Mouse (Mus musculus) hindbrain, embryonic 15.5 days (tissue): ENCODE data around the gene Ticrr. TPM values are rescaled to one million over a fixed set of nuclear protein-coding genes. Genes with fewer than 3 reads are reported as not detected.

Experiments used
- ATAC-seq: fragments of 200-750 bp; cut with Nextera tagmentation; 2 replicates; pipeline ENCODE4 v1.8.0; 2017; ENCODE audit warnings: low read depth, moderate number of reproducible peaks, moderate TSS enrichment; ENCODE audit not compliant: low FRiP score
- H3K27ac ChIP-seq: fragments of 300-500 bp; sonication (generic); replicated peaks from 2 replicates; pipeline ENCODE4 v1.5.1; 2015; ENCODE audit warnings: mild to moderate bottlenecking, inconsistent platforms
- H3K27me3 ChIP-seq: fragments of 300-500 bp; sonication (generic); 2 replicates; pipeline ENCODE4 v1.6.1; 2015; ENCODE audit warnings: control low read depth, inconsistent platforms
- H3K36me3 ChIP-seq: fragments of 300-500 bp; sonication (generic); 2 replicates; pipeline ENCODE4 v1.6.1; 2015; ENCODE audit warnings: control low read depth, inconsistent platforms
- H3K4me1 ChIP-seq: fragments of 300-500 bp; sonication (generic); replicated peaks from 2 replicates; pipeline ENCODE4 v1.6.1; 2015; ENCODE audit warnings: control low read depth, inconsistent platforms
- H3K4me2 ChIP-seq: fragments of 300-500 bp; sonication (generic); 2 replicates; pipeline ENCODE4 v1.6.1; 2015; ENCODE audit warnings: moderate library complexity, mild to moderate bottlenecking, inconsistent platforms
- H3K4me3 ChIP-seq: fragments of 300-500 bp; sonication (generic); 2 replicates; pipeline ENCODE4 v1.5.1; 2015; ENCODE audit warnings: mild to moderate bottlenecking, inconsistent platforms
- H3K9ac ChIP-seq: fragments of 300-500 bp; sonication (generic); 2 replicates; pipeline ENCODE4 v1.6.1; 2015; ENCODE audit warnings: inconsistent platforms
- H3K9me3 ChIP-seq: fragments of 300-500 bp; sonication (generic); 2 replicates; pipeline ENCODE4 v1.6.1; 2016; ENCODE audit warnings: control low read depth, inconsistent platforms
- WGBS: fragments of 180-500 bp; shearing (Covaris S2); methylation state at CpG from one replicate; pipeline ENCODE4 v1.1.7; 2015; 5-methylcytosine and 5-hydroxymethylcytosine counted together
- polyA plus RNA-seq: library from polyadenylated mRNA; unstranded; fragments of >200 nt; fragmentation: Nextera tagmentation; extraction: Ambion mirVana; gene quantifications from 2 replicates; pipeline ENCODE4 v1.2.1, GENCODE M21; 2015

Ticrr gene
- polyA plus RNA-seq, 1 experiment from 2014 or later, result 2.5 TPM

GRCm38 (mm10) chr7:79705210-79705609 lies 45.2 kb downstream of the Ticrr start:
- Histone ChIP-seq H3K4me2 (no peak overlapping the region), H3K4me1 (peaks cover 6% of the 10 kb centered on the region), H3K27me3 (0 out of 2 replicates have a peak, but pooled peaks cover 4% of the 10 kb centered on the region), H3K36me3 (no peaks in the 10 kb centered on the region), H3K27ac (no peak overlapping the region), H3K9me3 (no peaks in the 10 kb centered on the region), H3K4me3 (no peak overlapping the region), H3K9ac (no peak overlapping the region)
- no peak for ATAC-seq
- WGBS, result 91% methylated on average over 5 of the region's 5 CpGs

- Histone ChIP-seq H3K27ac (peak overlapping the region; percentile 43), H3K9me3 (no peaks in the 10 kb centered on the region), H3K4me3 (peak overlapping the region; percentile 46), H3K4me1 (peaks cover 22% of the 10 kb centered on the region), H3K4me2 (peak overlapping the region; percentile 56), H3K9ac (peak overlapping the region; percentile 33), H3K27me3 (0 out of 2 replicates have a peak, but pooled peaks cover 4% of the 10 kb centered on the region), H3K36me3 (no peaks in the 10 kb centered on the region)
- ATAC-seq, result peak; percentile 91
- WGBS, result 2% methylated on average over 55 of the region's 55 CpGs
Observed at GRCm38 (mm10) chr7:79710130-79710607, 50.2 kb downstream of the Ticrr start.

GRCm38 (mm10) chr7:79710831-79711230 lies 50.8 kb downstream of the Ticrr start:
- 0 out of 2 replicates have a peak, but pooled peaks cover 8% of the 10 kb centered on the region for H3K27me3 ChIP-seq
- H3K9ac ChIP-seq, result peak overlapping the region; percentile 33
- H3K27ac ChIP-seq, result peak overlapping the region; percentile 43; the same call in 1 of the 2 replicates
- peaks cover 28% of the 10 kb centered on the region for H3K4me1 ChIP-seq
- H3K4me2 ChIP-seq, result peak overlapping the region; percentile 56
- ATAC-seq, result 0 out of 2 replicates have a peak, but pooled peaks have one; percentile 4
- no peaks in the 10 kb centered on the region for H3K9me3 ChIP-seq
- no peaks in the 10 kb centered on the region for H3K36me3 ChIP-seq
- peak overlapping the region; percentile 46 for H3K4me3 ChIP-seq
- WGBS, result 34% methylated on average over 17 of the region's 17 CpGs

- Histone ChIP-seq H3K36me3 (no peaks in the 10 kb centered on the region), H3K27me3 (0 out of 2 replicates have a peak, but pooled peaks cover 8% of the 10 kb centered on the region), H3K4me3 (peak within 1 kb of the TSS; percentile 54), H3K27ac (0 out of 2 replicates have a peak within 1 kb of the TSS, but pooled peaks have one; percentile 9), H3K9ac (peak within 1 kb of the TSS; percentile 42), H3K9me3 (no peaks in the 10 kb centered on the region), H3K4me1 (peaks cover 23% of the 10 kb centered on the region), H3K4me2 (peak within 1 kb of the TSS; percentile 88)
- peak; percentile 77 for ATAC-seq
- WGBS, result under 1% methylated on average over 52 of the region's 55 CpGs
Observed at GRCm38 (mm10) chr7:79715187-79715981, 55.4 kb downstream of the Ticrr start, which contains the start of gene Kif7. Kif7 (minus strand) TSS chr7:79715720.

GRCm38 (mm10) chr7:79721386-79721977 lies 61.5 kb downstream of the Ticrr start:
- Histone ChIP-seq H3K9me3 (no peaks in the 10 kb centered on the region), H3K36me3 (no peaks in the 10 kb centered on the region), H3K4me3 (peak overlapping the region; percentile 71), H3K9ac (peak overlapping the region; percentile 83), H3K27ac (peak overlapping the region; percentile 59), H3K4me2 (peak overlapping the region; percentile 97), H3K27me3 (peaks cover 10% of the 10 kb centered on the region; the same call in 1 of the 2 replicates), H3K4me1 (peaks cover 13% of the 10 kb centered on the region)
- peak; percentile 84 for ATAC-seq
- under 1% methylated on average over 48 of the region's 48 CpGs for WGBS

- no peaks in the 10 kb centered on the region for H3K4me1 ChIP-seq
- no peak overlapping the region for H3K4me3 ChIP-seq
- H3K9me3 ChIP-seq, result no peaks in the 10 kb centered on the region
- no peak overlapping the region for H3K9ac ChIP-seq
- no peak overlapping the region for H3K27ac ChIP-seq
- H3K27me3 ChIP-seq, result peaks cover 7% of the 10 kb centered on the region; the same call in 1 of the 2 replicates
- ATAC-seq, result no peak
- no peak overlapping the region for H3K4me2 ChIP-seq
- no peaks in the 10 kb centered on the region for H3K36me3 ChIP-seq
- 14% methylated on average over 2 of the region's 2 CpGs for WGBS
Observed at GRCm38 (mm10) chr7:79727091-79727490, 67.1 kb downstream of the Ticrr start.

- no peaks in the 10 kb centered on the region for H3K9me3 ChIP-seq
- no peak overlapping the region for H3K9ac ChIP-seq
- ATAC-seq, result no peak
- H3K27me3 ChIP-seq, result peaks cover 2% of the 10 kb centered on the region; the same call in 1 of the 2 replicates
- no peak overlapping the region for H3K4me3 ChIP-seq
- 28% methylated on average over 6 of the region's 6 CpGs for WGBS
- no peak overlapping the region for H3K27ac ChIP-seq
- no peaks in the 10 kb centered on the region for H3K4me1 ChIP-seq
- no peak overlapping the region for H3K4me2 ChIP-seq
- H3K36me3 ChIP-seq, result no peaks in the 10 kb centered on the region
Observed at GRCm38 (mm10) chr7:79728219-79728618, 68.2 kb downstream of the Ticrr start.

GRCm38 (mm10) chr7:79729169-79729568 lies 69.2 kb downstream of the Ticrr start:
- H3K9ac ChIP-seq, result no peak overlapping the region
- 5% methylated on average over 8 of the region's 8 CpGs for WGBS
- no peak overlapping the region for H3K4me3 ChIP-seq
- ATAC-seq, result no peak
- H3K4me2 ChIP-seq, result no peak overlapping the region
- H3K9me3 ChIP-seq, result no peaks in the 10 kb centered on the region
- H3K27me3 ChIP-seq, result no peaks in the 10 kb centered on the region
- H3K27ac ChIP-seq, result no peak overlapping the region
- H3K4me1 ChIP-seq, result no peaks in the 10 kb centered on the region
- no peaks in the 10 kb centered on the region for H3K36me3 ChIP-seq

GRCm38 (mm10) chr7:79729743-79730370 lies 69.9 kb downstream of the Ticrr start:
- no peak for ATAC-seq
- Histone ChIP-seq H3K27me3 (no peaks in the 10 kb centered on the region), H3K9ac (no peak overlapping the region), H3K4me1 (no peaks in the 10 kb centered on the region), H3K4me2 (no peak overlapping the region), H3K27ac (no peak overlapping the region), H3K9me3 (no peaks in the 10 kb centered on the region), H3K36me3 (no peaks in the 10 kb centered on the region), H3K4me3 (no peak overlapping the region)
- 67% methylated on average over 11 of the region's 11 CpGs for WGBS

- no peak overlapping the region for H3K27ac ChIP-seq
- H3K4me2 ChIP-seq, result no peak overlapping the region
- H3K9me3 ChIP-seq, result no peaks in the 10 kb centered on the region
- no peaks in the 10 kb centered on the region for H3K27me3 ChIP-seq
- H3K4me3 ChIP-seq, result no peak overlapping the region
- ATAC-seq, result no peak
- H3K9ac ChIP-seq, result no peak overlapping the region
- H3K4me1 ChIP-seq, result no peaks in the 10 kb centered on the region
- no peaks in the 10 kb centered on the region for H3K36me3 ChIP-seq
- 77% methylated on average over 13 of the region's 13 CpGs for WGBS
Observed at GRCm38 (mm10) chr7:79731438-79731837, 71.4 kb downstream of the Ticrr start.

- H3K27ac ChIP-seq, result no peak within 1 kb of the TSS
- no peak within 1 kb of the TSS for H3K4me2 ChIP-seq
- no peak within 1 kb of the TSS for H3K9ac ChIP-seq
- H3K4me3 ChIP-seq, result no peak within 1 kb of the TSS
- ATAC-seq, result no peak
- WGBS, result 72% methylated on average over 4 of the region's 4 CpGs
- no peaks in the 10 kb centered on the region for H3K27me3 ChIP-seq
- H3K4me1 ChIP-seq, result no peaks in the 10 kb centered on the region
- no peaks in the 10 kb centered on the region for H3K9me3 ChIP-seq
- H3K36me3 ChIP-seq, result no peaks in the 10 kb centered on the region
Observed at GRCm38 (mm10) chr7:79732622-79733021, 72.6 kb downstream of the Ticrr start, which contains the start of gene Plin1. Plin1 (minus strand) TSS chr7:79732903.
